Mouse (Mus musculus): ENCODE results near the gene Klhl7. TPM values are rescaled to one million over a fixed set of nuclear protein-coding genes. Genes with fewer than 3 reads are reported as not detected.
A peak's percentile ranks its signal among the peaks of the same experiment; 100 is the strongest.

The Klhl7 gene
- total and polyA plus RNA-seq, 2 experiments from 2014 or later, result 47.1 to 55.3 TPM

GRCm38 (mm10) chr5:24181514-24182295 is 81.3 kb downstream of the Klhl7 start:
- peaks cover 44% of the 10 kb centered on the region for H3K36me3 ChIP-seq (replicated peaks; ENCODE audit: control insufficient read depth, insufficient read depth, low read length)
- WGBS, result 56% methylated on average over 16 of the region's 16 CpGs
- no peak overlapping the region for H3K4me3 ChIP-seq (ENCODE audit: low read depth, low read length)
- H3K9ac ChIP-seq (replicated peaks; ENCODE audit: low read depth, low read length), result no peak overlapping the region
- peak; percentile 69 for ATAC-seq (ENCODE audit: insufficient read depth, low read depth)
- DNase-seq (ENCODE audit: low spot score), result peak; percentile 39
- H3K27ac ChIP-seq (ENCODE audit: low read depth), result peak overlapping the region; percentile 76
- H3K9me3 ChIP-seq (replicated peaks; ENCODE audit: control insufficient read depth, low read length), result no peaks in the 10 kb centered on the region
- no peaks in the 10 kb centered on the region for H3K27me3 ChIP-seq (ENCODE audit: control insufficient read depth, insufficient read depth, low read length)
- TF ChIP-seq EP300 (IDR thresholded peaks at IDR 0.05; ENCODE audit: low read depth) (no peak), CTCF (IDR thresholded peaks at IDR 0.05; ENCODE audit: low read depth) (no peak)
- H3K4me2 ChIP-seq (ENCODE audit: low read depth, low read length), result peak overlapping the region; percentile 39
- H3K4me1 ChIP-seq (ENCODE audit: control insufficient read depth, insufficient read depth), result 0 out of 2 replicates have a peak, but pooled peaks cover 6% of the 10 kb centered on the region

- DNase-seq (ENCODE audit: low spot score), result peak; percentile 22
- no peak for TF ChIP-seq EP300 (IDR thresholded peaks at IDR 0.05; ENCODE audit: low read depth)
- no peak for TF ChIP-seq CTCF (IDR thresholded peaks at IDR 0.05; ENCODE audit: low read depth)
- WGBS, result 56% methylated on average over 9 of the region's 9 CpGs
- H3K9me3 ChIP-seq (replicated peaks; ENCODE audit: control insufficient read depth, low read length), result no peaks in the 10 kb centered on the region
- H3K27me3 ChIP-seq (ENCODE audit: control insufficient read depth, insufficient read depth, low read length), result no peaks in the 10 kb centered on the region
- peak overlapping the region; percentile 39 for H3K4me2 ChIP-seq (ENCODE audit: low read depth, low read length)
- no peak overlapping the region for H3K4me3 ChIP-seq (ENCODE audit: low read depth, low read length)
- H3K27ac ChIP-seq (ENCODE audit: low read depth), result peak overlapping the region; percentile 76
- peaks cover 42% of the 10 kb centered on the region for H3K36me3 ChIP-seq (replicated peaks; ENCODE audit: control insufficient read depth, insufficient read depth, low read length)
- no peak overlapping the region for H3K9ac ChIP-seq (replicated peaks; ENCODE audit: low read depth, low read length)
- ATAC-seq (ENCODE audit: insufficient read depth, low read depth), result peak; percentile 83
- H3K4me1 ChIP-seq (ENCODE audit: control insufficient read depth, insufficient read depth), result 0 out of 2 replicates have a peak, but pooled peaks cover 6% of the 10 kb centered on the region
Measured at GRCm38 (mm10) chr5:24182296-24182734, 81.9 kb downstream of the Klhl7 start.

- no peak overlapping the region for H3K4me2 ChIP-seq (ENCODE audit: low read depth, low read length)
- H3K9me3 ChIP-seq (replicated peaks; ENCODE audit: control insufficient read depth, low read length), result no peaks in the 10 kb centered on the region
- H3K4me1 ChIP-seq (ENCODE audit: control insufficient read depth, insufficient read depth), result 0 out of 2 replicates have a peak, but pooled peaks cover 6% of the 10 kb centered on the region
- H3K27ac ChIP-seq (ENCODE audit: low read depth), result peak overlapping the region; percentile 76; the same call in 1 of the 2 replicates
- WGBS, result 94% methylated on average over 6 of the region's 6 CpGs
- TF ChIP-seq CTCF (IDR thresholded peaks at IDR 0.05; ENCODE audit: low read depth) (no peak), EP300 (IDR thresholded peaks at IDR 0.05; ENCODE audit: low read depth) (no peak)
- H3K4me3 ChIP-seq (ENCODE audit: low read depth, low read length), result no peak overlapping the region
- H3K9ac ChIP-seq (replicated peaks; ENCODE audit: low read depth, low read length), result no peak overlapping the region
- no peak for ATAC-seq (ENCODE audit: insufficient read depth, low read depth)
- no peaks in the 10 kb centered on the region for H3K27me3 ChIP-seq (ENCODE audit: control insufficient read depth, insufficient read depth, low read length)
- DNase-seq (ENCODE audit: low spot score), result no peak
- H3K36me3 ChIP-seq (replicated peaks; ENCODE audit: control insufficient read depth, insufficient read depth, low read length), result peaks cover 36% of the 10 kb centered on the region
Measured at GRCm38 (mm10) chr5:24183096-24183495, 82.7 kb downstream of the Klhl7 start.

- 0 out of 2 replicates have a peak, but pooled peaks cover 6% of the 10 kb centered on the region for H3K4me1 ChIP-seq (ENCODE audit: control insufficient read depth, insufficient read depth)
- 91% methylated on average over 5 of the region's 5 CpGs for WGBS
- no peak for DNase-seq (ENCODE audit: low spot score)
- H3K9ac ChIP-seq (replicated peaks; ENCODE audit: low read depth, low read length), result no peak overlapping the region
- no peak overlapping the region for H3K4me3 ChIP-seq (ENCODE audit: low read depth, low read length)
- TF ChIP-seq CTCF (IDR thresholded peaks at IDR 0.05; ENCODE audit: low read depth), result no peak
- no peak for TF ChIP-seq EP300 (IDR thresholded peaks at IDR 0.05; ENCODE audit: low read depth)
- ATAC-seq (ENCODE audit: insufficient read depth, low read depth), result no peak
- H3K4me2 ChIP-seq (ENCODE audit: low read depth, low read length), result no peak overlapping the region
- no peaks in the 10 kb centered on the region for H3K27me3 ChIP-seq (ENCODE audit: control insufficient read depth, insufficient read depth, low read length)
- H3K36me3 ChIP-seq (replicated peaks; ENCODE audit: control insufficient read depth, insufficient read depth, low read length), result peaks cover 30% of the 10 kb centered on the region
- H3K27ac ChIP-seq (ENCODE audit: low read depth), result no peak overlapping the region
- no peaks in the 10 kb centered on the region for H3K9me3 ChIP-seq (replicated peaks; ENCODE audit: control insufficient read depth, low read length)
Measured at GRCm38 (mm10) chr5:24184011-24184410, 83.6 kb downstream of the Klhl7 start.

- peaks cover 9% of the 10 kb centered on the region; the same call in 1 of the 2 replicates for H3K36me3 ChIP-seq (replicated peaks; ENCODE audit: control insufficient read depth, insufficient read depth, low read length)
- no peaks in the 10 kb centered on the region for H3K27me3 ChIP-seq (ENCODE audit: control insufficient read depth, insufficient read depth, low read length)
- no peak overlapping the region for H3K27ac ChIP-seq (ENCODE audit: low read depth)
- H3K9me3 ChIP-seq (replicated peaks; ENCODE audit: control insufficient read depth, low read length), result no peaks in the 10 kb centered on the region
- ATAC-seq (ENCODE audit: insufficient read depth, low read depth), result no peak
- WGBS, result 73% methylated on average over 4 of the region's 4 CpGs
- H3K9ac ChIP-seq (replicated peaks; ENCODE audit: low read depth, low read length), result no peak overlapping the region
- TF ChIP-seq EP300 (IDR thresholded peaks at IDR 0.05; ENCODE audit: low read depth) (no peak), CTCF (IDR thresholded peaks at IDR 0.05; ENCODE audit: low read depth) (no peak)
- no peaks in the 10 kb centered on the region for H3K4me1 ChIP-seq (ENCODE audit: control insufficient read depth, insufficient read depth)
- no peak overlapping the region for H3K4me3 ChIP-seq (ENCODE audit: low read depth, low read length)
- H3K4me2 ChIP-seq (ENCODE audit: low read depth, low read length), result no peak overlapping the region
- DNase-seq (ENCODE audit: low spot score), result no peak
Measured at GRCm38 (mm10) chr5:24188476-24188875, 88.1 kb downstream of the Klhl7 start.

Measured in heart, postnatal 0 days (tissue).